Mouse (Mus musculus): ENCODE data around the gene Clrn1. TPM values are rescaled to one million over a fixed set of nuclear protein-coding genes. Genes with fewer than 3 reads are reported as not detected.
A peak's percentile ranks its signal among the peaks of the same experiment; 100 is the strongest.

Clrn1 gene
- polyA plus RNA-seq, 1 experiment from 2014 or later, result 1.0 TPM

DNA sequence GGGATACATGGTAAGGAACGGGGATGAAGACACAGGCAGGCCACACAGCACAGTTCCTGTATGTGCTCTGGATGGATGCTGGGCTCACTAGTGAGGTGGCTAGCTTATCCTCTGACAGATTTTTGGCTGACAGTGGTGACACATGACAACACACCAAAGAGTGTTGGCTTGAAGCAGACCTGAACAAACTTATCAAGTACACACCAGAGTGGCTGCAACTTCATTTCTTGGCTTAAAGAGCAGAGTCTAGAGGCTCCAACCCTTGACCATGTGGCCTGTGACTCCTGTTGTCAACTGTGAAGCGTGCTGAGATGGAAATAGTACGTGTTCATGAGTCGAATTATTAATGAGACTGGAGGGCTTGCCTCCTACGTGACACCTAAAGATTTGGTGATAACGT, 80.4 kb downstream of the Clrn1 start:
- Histone ChIP-seq H3K4me2 (ENCODE audit: low read depth, low read length) (no peak overlapping the region), H3K27ac (replicated peaks; ENCODE audit: low read depth, low read length) (no peak overlapping the region), H3K27me3 (ENCODE audit: control insufficient read depth, insufficient read depth, low read length) (no peaks in the 10 kb centered on the region), H3K4me3 (ENCODE audit: low read depth, low read length) (no peak overlapping the region), H3K9ac (replicated peaks; ENCODE audit: low read length) (no peak overlapping the region), H3K4me1 (ENCODE audit: control insufficient read depth, insufficient read depth, low read length) (no peaks in the 10 kb centered on the region), H3K9me3 (replicated peaks; ENCODE audit: control insufficient read depth, low read length) (no peaks in the 10 kb centered on the region), H3K36me3 (replicated peaks; ENCODE audit: control insufficient read depth, insufficient read depth, low read depth, low read length) (no peaks in the 10 kb centered on the region)
- DNase-seq (ENCODE audit: low spot score) (no peak), ATAC-seq (replicated peaks; ENCODE audit: insufficient number of reproducible peaks, low FRiP score, low TSS enrichment, low read depth) (no peak)
- WGBS, result 87% methylated on average over 6 of the region's 6 CpGs

DNA sequence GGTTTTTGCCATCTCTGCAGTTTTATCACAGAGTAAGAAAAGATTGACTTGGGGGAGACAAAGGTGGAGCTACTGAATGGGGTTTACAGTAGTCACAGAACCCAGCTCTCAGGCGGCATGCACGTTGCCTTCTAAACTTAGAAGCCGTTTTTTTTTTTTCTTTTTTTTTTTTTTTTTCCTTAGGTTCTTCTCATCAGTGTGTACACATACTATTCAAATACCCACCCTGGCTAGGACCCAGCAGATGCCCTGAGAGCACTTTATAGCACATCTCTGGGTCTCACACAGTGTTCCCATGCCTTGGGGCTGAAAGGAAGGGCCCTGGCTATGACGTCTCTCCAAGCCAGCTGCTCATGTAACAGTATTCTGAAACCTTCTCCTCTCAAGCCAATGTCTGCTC, 86.5 kb downstream of the Clrn1 start:
- no peak for DNase-seq (ENCODE audit: low spot score)
- H3K9ac ChIP-seq (replicated peaks; ENCODE audit: low read length), result no peak overlapping the region
- H3K36me3 ChIP-seq (replicated peaks; ENCODE audit: control insufficient read depth, insufficient read depth, low read depth, low read length), result no peaks in the 10 kb centered on the region
- WGBS, result 80% methylated on average over 4 of the region's 4 CpGs
- H3K9me3 ChIP-seq (replicated peaks; ENCODE audit: control insufficient read depth, low read length), result no peaks in the 10 kb centered on the region
- H3K4me3 ChIP-seq (ENCODE audit: low read depth, low read length), result no peak overlapping the region
- ATAC-seq (replicated peaks; ENCODE audit: insufficient number of reproducible peaks, low FRiP score, low TSS enrichment, low read depth), result peak; percentile 52; the same call in 1 of the 2 replicates
- H3K27me3 ChIP-seq (ENCODE audit: control insufficient read depth, insufficient read depth, low read length), result no peaks in the 10 kb centered on the region
- H3K4me2 ChIP-seq (ENCODE audit: low read depth, low read length), result no peak overlapping the region
- H3K4me1 ChIP-seq (ENCODE audit: control insufficient read depth, insufficient read depth, low read length), result no peaks in the 10 kb centered on the region
- H3K27ac ChIP-seq (replicated peaks; ENCODE audit: low read depth, low read length), result no peak overlapping the region

DNA sequence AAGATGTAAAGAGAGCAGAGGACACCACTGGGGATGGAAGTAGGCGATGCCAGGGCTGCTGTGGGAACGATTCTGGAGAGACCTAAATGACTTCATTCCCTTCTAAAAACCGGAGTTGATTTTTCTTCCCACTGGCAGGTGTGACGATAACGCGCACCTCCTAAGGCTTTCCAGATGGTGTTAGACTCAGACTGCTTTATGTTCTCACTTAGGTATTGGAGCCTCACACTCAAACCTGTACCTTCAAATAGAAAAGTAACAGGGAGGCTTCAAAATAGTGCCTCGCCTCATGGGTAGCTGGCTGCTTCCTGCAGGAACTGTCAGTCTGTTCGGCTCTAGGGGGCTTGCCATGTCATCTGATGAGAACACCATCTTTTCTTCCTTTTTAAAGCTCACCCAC, 86.9 kb downstream of the Clrn1 start:
- WGBS, result 77% methylated on average over 8 of the region's 8 CpGs
- no peaks in the 10 kb centered on the region for H3K36me3 ChIP-seq (replicated peaks; ENCODE audit: control insufficient read depth, insufficient read depth, low read depth, low read length)
- H3K4me3 ChIP-seq (ENCODE audit: low read depth, low read length), result no peak overlapping the region
- no peaks in the 10 kb centered on the region for H3K9me3 ChIP-seq (replicated peaks; ENCODE audit: control insufficient read depth, low read length)
- H3K4me1 ChIP-seq (ENCODE audit: control insufficient read depth, insufficient read depth, low read length), result no peaks in the 10 kb centered on the region
- H3K9ac ChIP-seq (replicated peaks; ENCODE audit: low read length), result no peak overlapping the region
- DNase-seq (ENCODE audit: low spot score), result no peak
- ATAC-seq (replicated peaks; ENCODE audit: insufficient number of reproducible peaks, low FRiP score, low TSS enrichment, low read depth), result no peak
- no peak overlapping the region for H3K27ac ChIP-seq (replicated peaks; ENCODE audit: low read depth, low read length)
- H3K27me3 ChIP-seq (ENCODE audit: control insufficient read depth, insufficient read depth, low read length), result no peaks in the 10 kb centered on the region
- no peak overlapping the region for H3K4me2 ChIP-seq (ENCODE audit: low read depth, low read length)

Other genes starting within 250 kb of the Clrn1 start
- 0.10 TPM in 1 of 2 replicates, not detected in the other for gene Erich6, start 248.1 kb downstream of the Clrn1 start, polyA plus RNA-seq (2014; fragmentation: Nextera tagmentation; extraction: Ambion mirVana)
- 3.2 and 4.1 TPM in 2 replicates for gene Siah2, start 192.9 kb downstream of the Clrn1 start, polyA plus RNA-seq (2014; fragmentation: Nextera tagmentation; extraction: Ambion mirVana)
- gene Mindy4b-ps, start 63.0 kb downstream of the Clrn1 start, polyA plus RNA-seq (2014; fragmentation: Nextera tagmentation; extraction: Ambion mirVana), result not detected in 2 replicates
- gene Med12l, start 120.5 kb upstream of the Clrn1 start, polyA plus RNA-seq (2014; fragmentation: Nextera tagmentation; extraction: Ambion mirVana), result 2.2 and 2.7 TPM in 2 replicates
- 0.39 and 0.82 TPM in 2 replicates for gene Gpr171, start 216.5 kb upstream of the Clrn1 start, polyA plus RNA-seq (2014; fragmentation: Nextera tagmentation; extraction: Ambion mirVana)

All from embryonic facial prominence, embryonic 11.5 days (tissue).